Mouse (Mus musculus): ENCODE measurements around the gene Yeats2. TPM values are rescaled to one million over a fixed set of nuclear protein-coding genes. Genes with fewer than 3 reads are reported as not detected.

The Yeats2 gene
- total RNA-seq (2021) (1 to 10 TPM; 7.7 to 8.7 TPM), polyA plus RNA-seq (2012; rRNA removed) (7.2 and 15.4 TPM in 2 replicates)
- long read RNA-seq, full-length matches to known transcripts: 2 of 6 reads
- long read RNA-seq, partial matches to known transcripts: 2 of 6 reads
- long read RNA-seq, other reads (novel, unspliced or antisense): 2 of 6 reads

GRCm38 (mm10) chr16:20140772-20141531 lies at the start of gene Yeats2:
Gene Yeats2, plus strand, starts transcription at chr16:20141063.
- Histone ChIP-seq H3K79me2 (replicated peaks; ENCODE audit: control insufficient read depth, insufficient read depth, low read length) (peaks cover 4% of the 10 kb centered on the region; the same call in 1 of the 2 replicates), H3K4me3 (peak within 1 kb of the TSS; percentile 93), H3K9ac (ENCODE audit: low read depth, low read length) (peak within 1 kb of the TSS; percentile 97), H3K4me1 (ENCODE audit: control insufficient read depth, insufficient read depth, low read length) (peaks cover 5% of the 10 kb centered on the region; the same call in 1 of the 2 replicates), H3K27me3 (ENCODE audit: control insufficient read depth, insufficient read depth, low read length) (no peaks in the 10 kb centered on the region), H3K27ac (peak within 1 kb of the TSS; percentile 85), H3K36me3 (ENCODE audit: control insufficient read depth, insufficient read depth, low read length) (peaks cover 10% of the 10 kb centered on the region)
- peak; percentile 90 for DNase-seq
- intact Hi-C loops (cut with DNase I): loop anchor here (1.0 to 5.0 kb wide), 3 partner anchors 44 to 161 kb away; partner anchors contain the start of genes Klhl24, Klhl6 and Parl
- WGBS: under 1% methylated on average over 81 of the region's 92 CpGs
- TF ChIP-seq POLR2A (IDR thresholded peaks at IDR 0.05; ENCODE audit: insufficient read depth, low read depth, low read length): peak; percentile 50
- TF ChIP-seq EP300 (IDR thresholded peaks at IDR 0.05; ENCODE audit: insufficient read depth, low read depth, low read length): no peak
- TF ChIP-seq CTCF (IDR thresholded peaks at IDR 0.05): peak; percentile 16; the same call in 1 of the 2 replicates

- Histone ChIP-seq H3K79me2 (replicated peaks; ENCODE audit: control insufficient read depth, insufficient read depth, low read length) (0 out of 2 replicates have a peak, but pooled peaks cover 2% of the 10 kb centered on the region), H3K4me3 (no peak overlapping the region), H3K27ac (no peak overlapping the region), H3K9ac (ENCODE audit: low read depth, low read length) (no peak overlapping the region), H3K36me3 (ENCODE audit: control insufficient read depth, insufficient read depth, low read length) (peaks cover 17% of the 10 kb centered on the region), H3K27me3 (ENCODE audit: control insufficient read depth, insufficient read depth, low read length) (no peaks in the 10 kb centered on the region), H3K4me1 (ENCODE audit: control insufficient read depth, insufficient read depth, low read length) (peaks cover 6% of the 10 kb centered on the region)
- DNase-seq: no peak
- intact Hi-C loops (cut with DNase I): loop anchor here (2.0 to 10.0 kb wide), 6 partner anchors 64 to 371 kb away; partner anchors contain the start of genes Klhl6 and Parl
- WGBS: 91% methylated on average over 2 of the region's 2 CpGs
- TF ChIP-seq EP300 (IDR thresholded peaks at IDR 0.05; ENCODE audit: insufficient read depth, low read depth, low read length) (no peak), CTCF (IDR thresholded peaks at IDR 0.05) (peak; percentile 69)
Measured at GRCm38 (mm10) chr16:20095966-20096365, 44.9 kb upstream of the Yeats2 start.

- H3K27ac ChIP-seq: peak within 1 kb of the TSS; percentile 100
- H3K9ac ChIP-seq (ENCODE audit: low read depth, low read length): peak within 1 kb of the TSS; percentile 96
- WGBS: under 1% methylated on average over 29 of the region's 29 CpGs
- H3K27me3 ChIP-seq (ENCODE audit: control insufficient read depth, insufficient read depth, low read length): no peaks in the 10 kb centered on the region
- peaks cover 9% of the 10 kb centered on the region for H3K4me1 ChIP-seq (ENCODE audit: control insufficient read depth, insufficient read depth, low read length)
- 0 out of 2 replicates have a peak, but pooled peaks cover 2% of the 10 kb centered on the region for H3K79me2 ChIP-seq (replicated peaks; ENCODE audit: control insufficient read depth, insufficient read depth, low read length)
- H3K4me3 ChIP-seq: peak within 1 kb of the TSS; percentile 100
- DNase-seq: peak; percentile 91 to 95
- peak; percentile 99 for TF ChIP-seq POLR2A (IDR thresholded peaks at IDR 0.05; ENCODE audit: insufficient read depth, low read depth, low read length)
- TF ChIP-seq EP300 (IDR thresholded peaks at IDR 0.05; ENCODE audit: insufficient read depth, low read depth, low read length): peak; percentile 86; the same call in 1 of the 2 replicates
- TF ChIP-seq CTCF (IDR thresholded peaks at IDR 0.05): peak; percentile 92
- intact Hi-C loops (cut with DNase I): loop anchor here (1.0 to 10.0 kb wide), 7 partner anchors 44 to 372 kb away; partner anchors contain the start of genes Klhl6, Parl and Yeats2
- peaks cover 20% of the 10 kb centered on the region for H3K36me3 ChIP-seq (ENCODE audit: control insufficient read depth, insufficient read depth, low read length)
Measured at GRCm38 (mm10) chr16:20097069-20097710, 43.7 kb upstream of the Yeats2 start, which contains the start of gene Klhl24. Gene Klhl24, plus strand, starts transcription at chr16:20097542.

GRCm38 (mm10) chr16:20097711-20098374 lies 43.0 kb upstream of the Yeats2 start:
- 0 out of 2 replicates have a peak, but pooled peaks cover 2% of the 10 kb centered on the region for H3K79me2 ChIP-seq (replicated peaks; ENCODE audit: control insufficient read depth, insufficient read depth, low read length)
- H3K27ac ChIP-seq: peak overlapping the region; percentile 100
- under 1% methylated on average over 61 of the region's 61 CpGs for WGBS
- peak; percentile 94 to 98 for DNase-seq
- no peaks in the 10 kb centered on the region for H3K27me3 ChIP-seq (ENCODE audit: control insufficient read depth, insufficient read depth, low read length)
- H3K4me1 ChIP-seq (ENCODE audit: control insufficient read depth, insufficient read depth, low read length): peaks cover 9% of the 10 kb centered on the region
- TF ChIP-seq EP300 (IDR thresholded peaks at IDR 0.05; ENCODE audit: insufficient read depth, low read depth, low read length) (0 out of 2 replicates have a peak, but pooled peaks have one; percentile 7), POLR2A (IDR thresholded peaks at IDR 0.05; ENCODE audit: insufficient read depth, low read depth, low read length) (no peak; the same call in 1 of the 2 replicates), CTCF (IDR thresholded peaks at IDR 0.05) (no peak)
- peak overlapping the region; percentile 100 for H3K4me3 ChIP-seq
- intact Hi-C loops (cut with DNase I): loop anchor here (1.0 to 10.0 kb wide), 7 partner anchors 43 to 373 kb away; partner anchors contain the start of genes Klhl6, Parl and Yeats2
- peaks cover 25% of the 10 kb centered on the region for H3K36me3 ChIP-seq (ENCODE audit: control insufficient read depth, insufficient read depth, low read length)
- H3K9ac ChIP-seq (ENCODE audit: low read depth, low read length): peak overlapping the region; percentile 96

- peak overlapping the region; percentile 100 for H3K4me3 ChIP-seq
- H3K79me2 ChIP-seq (replicated peaks; ENCODE audit: control insufficient read depth, insufficient read depth, low read length): 0 out of 2 replicates have a peak, but pooled peaks cover 4% of the 10 kb centered on the region
- intact Hi-C loops (cut with DNase I): loop anchor here (5.0 to 10.0 kb wide), 5 partner anchors 66 to 374 kb away; partner anchors contain the start of genes Klhl6 and Parl
- TF ChIP-seq CTCF (IDR thresholded peaks at IDR 0.05) (no peak), POLR2A (IDR thresholded peaks at IDR 0.05; ENCODE audit: insufficient read depth, low read depth, low read length) (peak; percentile 19; the same call in 1 of the 2 replicates)
- H3K9ac ChIP-seq (ENCODE audit: low read depth, low read length): peak overlapping the region; percentile 96
- H3K27ac ChIP-seq: peak overlapping the region; percentile 100
- peaks cover 9% of the 10 kb centered on the region for H3K4me1 ChIP-seq (ENCODE audit: control insufficient read depth, insufficient read depth, low read length)
- no peaks in the 10 kb centered on the region for H3K27me3 ChIP-seq (ENCODE audit: control insufficient read depth, insufficient read depth, low read length)
- peaks cover 27% of the 10 kb centered on the region for H3K36me3 ChIP-seq (ENCODE audit: control insufficient read depth, insufficient read depth, low read length)
- WGBS: under 1% methylated on average over 4 of the region's 4 CpGs
- DNase-seq: no peak
Measured at GRCm38 (mm10) chr16:20098375-20098727, 42.5 kb upstream of the Yeats2 start.

Data from heart, adult 2 months (tissue).